Mouse (Mus musculus): Measurements from ENCODE around the gene Pot1a. TPM values are rescaled to one million over a fixed set of nuclear protein-coding genes. Genes with fewer than 3 reads are reported as not detected.

The Pot1a gene
- polyA plus RNA-seq (2012; rRNA removed) = 24.3 and 29.0 TPM in 2 replicates

- peak; percentile 99 for DNase-seq (ENCODE audit: low read depth)
- TF ChIP-seq CTCF (IDR thresholded peaks at IDR 0.05; ENCODE audit: borderline replicate concordance, extremely low read depth, insufficient read depth, insufficient read length) (no peak), POLR2A (IDR thresholded peaks at IDR 0.05; ENCODE audit: borderline replicate concordance, extremely low read depth, insufficient read depth, insufficient read length, poor library complexity, severe bottlenecking) (peak; percentile 74; the same call in 1 of the 2 replicates)
Observed at GRCm38 (mm10) chr6:25808806-25809495, at the start of gene Pot1a. TSS of gene Pot1a (minus strand) at chr6:25809246.

- TF ChIP-seq POLR2A (IDR thresholded peaks at IDR 0.05; ENCODE audit: borderline replicate concordance, extremely low read depth, insufficient read depth, insufficient read length, poor library complexity, severe bottlenecking) = no peak
- TF ChIP-seq CTCF (IDR thresholded peaks at IDR 0.05; ENCODE audit: borderline replicate concordance, extremely low read depth, insufficient read depth, insufficient read length) = no peak
- DNase-seq (ENCODE audit: low read depth) = no peak
Observed at GRCm38 (mm10) chr6:25836261-25836660, 27.2 kb upstream of the Pot1a start.

- TF ChIP-seq CTCF (IDR thresholded peaks at IDR 0.05; ENCODE audit: borderline replicate concordance, extremely low read depth, insufficient read depth, insufficient read length) (no peak), POLR2A (IDR thresholded peaks at IDR 0.05; ENCODE audit: borderline replicate concordance, extremely low read depth, insufficient read depth, insufficient read length, poor library complexity, severe bottlenecking) (no peak)
- DNase-seq (ENCODE audit: low read depth) = no peak
Observed at GRCm38 (mm10) chr6:25806021-25806420, 3.0 kb downstream of the Pot1a start.

DNA sequence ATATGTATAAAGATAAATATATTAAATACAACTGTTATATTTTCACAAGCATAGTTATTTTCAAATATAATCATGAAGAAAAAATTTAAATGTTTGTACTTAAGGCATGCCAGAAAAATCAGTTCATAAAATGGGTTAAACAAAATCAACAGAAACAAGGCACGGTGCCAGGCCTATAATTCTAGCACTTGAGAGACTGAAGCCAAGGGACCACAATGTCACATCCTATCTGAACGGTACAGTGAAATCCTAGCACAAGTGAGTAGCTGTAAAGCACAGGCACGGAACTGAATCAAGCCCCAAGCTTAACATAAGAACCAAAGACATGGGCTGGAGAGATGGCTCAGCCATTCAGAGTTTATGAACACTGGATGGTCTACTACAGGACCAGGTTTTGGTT, 6.8 kb downstream of the Pot1a start:
- DNase-seq (ENCODE audit: low read depth) = peak; percentile 14
- TF ChIP-seq CTCF (IDR thresholded peaks at IDR 0.05; ENCODE audit: borderline replicate concordance, extremely low read depth, insufficient read depth, insufficient read length) = no peak
- TF ChIP-seq POLR2A (IDR thresholded peaks at IDR 0.05; ENCODE audit: borderline replicate concordance, extremely low read depth, insufficient read depth, insufficient read length, poor library complexity, severe bottlenecking) = no peak

GRCm38 (mm10) chr6:25801230-25801629, 7.8 kb downstream of the Pot1a start:
- no peak for DNase-seq (ENCODE audit: low read depth)
- TF ChIP-seq POLR2A (IDR thresholded peaks at IDR 0.05; ENCODE audit: borderline replicate concordance, extremely low read depth, insufficient read depth, insufficient read length, poor library complexity, severe bottlenecking) (no peak), CTCF (IDR thresholded peaks at IDR 0.05; ENCODE audit: borderline replicate concordance, extremely low read depth, insufficient read depth, insufficient read length) (no peak)

- DNase-seq (ENCODE audit: low read depth) = no peak
- TF ChIP-seq CTCF (IDR thresholded peaks at IDR 0.05; ENCODE audit: borderline replicate concordance, extremely low read depth, insufficient read depth, insufficient read length) (no peak), POLR2A (IDR thresholded peaks at IDR 0.05; ENCODE audit: borderline replicate concordance, extremely low read depth, insufficient read depth, insufficient read length, poor library complexity, severe bottlenecking) (no peak)
Observed at GRCm38 (mm10) chr6:25768238-25768637, 40.8 kb downstream of the Pot1a start.

DNA sequence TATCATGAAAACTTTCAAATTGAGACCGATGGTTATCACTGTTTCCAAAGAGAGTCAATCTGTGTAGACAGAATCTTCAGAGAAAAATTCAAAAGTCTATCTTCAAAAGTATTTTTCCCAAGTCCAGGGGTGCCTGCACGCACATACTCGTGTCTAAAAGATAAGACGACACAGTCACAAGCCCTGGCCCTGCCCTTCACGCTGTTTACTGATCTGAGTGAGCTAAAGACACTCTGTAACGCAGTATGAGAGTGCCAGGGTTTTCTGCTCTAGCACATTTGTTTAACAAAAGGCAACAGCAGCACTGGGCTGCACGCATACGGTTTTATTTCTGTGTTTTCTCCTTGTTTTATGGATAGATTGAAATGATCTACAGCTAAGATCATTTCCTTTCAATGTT, 41.5 kb downstream of the Pot1a start:
- DNase-seq (ENCODE audit: low read depth) = no peak
- TF ChIP-seq POLR2A (IDR thresholded peaks at IDR 0.05; ENCODE audit: borderline replicate concordance, extremely low read depth, insufficient read depth, insufficient read length, poor library complexity, severe bottlenecking) (no peak), CTCF (IDR thresholded peaks at IDR 0.05; ENCODE audit: borderline replicate concordance, extremely low read depth, insufficient read depth, insufficient read length) (no peak)

GRCm38 (mm10) chr6:25767073-25767472, 42.0 kb downstream of the Pot1a start:
- no peak for TF ChIP-seq POLR2A (IDR thresholded peaks at IDR 0.05; ENCODE audit: borderline replicate concordance, extremely low read depth, insufficient read depth, insufficient read length, poor library complexity, severe bottlenecking)
- peak; percentile 71; the same call in 1 of the 2 replicates for TF ChIP-seq CTCF (IDR thresholded peaks at IDR 0.05; ENCODE audit: borderline replicate concordance, extremely low read depth, insufficient read depth, insufficient read length)

DNA sequence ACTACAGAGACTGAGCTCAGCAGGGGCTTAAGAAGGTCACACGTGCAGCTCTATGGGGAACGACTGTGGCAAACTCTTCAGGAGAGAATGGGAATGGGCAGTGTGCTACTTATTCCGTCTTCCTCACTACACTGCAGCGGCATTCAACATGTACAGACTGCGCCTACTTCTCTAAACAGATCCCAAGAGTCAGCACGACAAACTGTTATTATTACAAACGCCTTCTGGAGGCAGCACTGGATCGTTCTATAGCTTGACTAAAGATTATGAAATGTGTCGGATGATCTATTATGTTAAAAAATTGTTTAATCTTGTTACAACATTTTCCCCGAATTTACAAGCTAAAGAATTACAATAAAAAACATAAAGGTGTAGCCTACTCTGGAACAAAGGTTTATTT, 42.8 kb downstream of the Pot1a start:
- TF ChIP-seq POLR2A (IDR thresholded peaks at IDR 0.05; ENCODE audit: borderline replicate concordance, extremely low read depth, insufficient read depth, insufficient read length, poor library complexity, severe bottlenecking) (no peak), CTCF (IDR thresholded peaks at IDR 0.05; ENCODE audit: borderline replicate concordance, extremely low read depth, insufficient read depth, insufficient read length) (no peak)
- DNase-seq (ENCODE audit: low read depth) = peak; percentile 6

More at GRCm38 (mm10) chr6:25767073-25767472, 42.0 kb downstream of the Pot1a start:
- peak; percentile 92 for DNase-seq (ENCODE audit: low read depth)

DNA sequence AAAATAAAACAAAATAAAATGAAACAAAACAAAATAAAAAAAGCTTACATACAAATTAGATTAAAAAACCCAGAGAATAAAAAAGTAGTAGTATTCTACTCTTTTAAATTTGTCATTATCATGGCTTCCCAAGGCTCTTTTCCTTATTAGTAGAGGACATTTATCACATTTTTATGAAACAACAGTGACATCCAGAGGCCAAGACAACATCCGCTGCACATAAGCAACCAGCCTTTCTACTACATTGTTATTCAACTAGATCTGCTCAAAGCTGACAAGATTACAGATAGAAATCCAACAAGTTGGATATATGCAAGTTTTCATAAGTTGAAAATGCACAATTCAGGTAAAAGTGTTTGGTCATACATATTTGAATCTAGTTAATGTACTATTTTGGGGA, 56.4 kb downstream of the Pot1a start:
- TF ChIP-seq POLR2A (IDR thresholded peaks at IDR 0.05; ENCODE audit: borderline replicate concordance, extremely low read depth, insufficient read depth, insufficient read length, poor library complexity, severe bottlenecking) = no peak
- peak; percentile 19; the same call in 1 of the 2 replicates for TF ChIP-seq CTCF (IDR thresholded peaks at IDR 0.05; ENCODE audit: borderline replicate concordance, extremely low read depth, insufficient read depth, insufficient read length)
- peak; percentile 67 for DNase-seq (ENCODE audit: low read depth)

GRCm38 (mm10) chr6:25736533-25736932, 72.5 kb downstream of the Pot1a start:
- DNase-seq (ENCODE audit: low read depth) = peak; percentile 32
- TF ChIP-seq POLR2A (IDR thresholded peaks at IDR 0.05; ENCODE audit: borderline replicate concordance, extremely low read depth, insufficient read depth, insufficient read length, poor library complexity, severe bottlenecking) (no peak), CTCF (IDR thresholded peaks at IDR 0.05; ENCODE audit: borderline replicate concordance, extremely low read depth, insufficient read depth, insufficient read length) (no peak)

DNA sequence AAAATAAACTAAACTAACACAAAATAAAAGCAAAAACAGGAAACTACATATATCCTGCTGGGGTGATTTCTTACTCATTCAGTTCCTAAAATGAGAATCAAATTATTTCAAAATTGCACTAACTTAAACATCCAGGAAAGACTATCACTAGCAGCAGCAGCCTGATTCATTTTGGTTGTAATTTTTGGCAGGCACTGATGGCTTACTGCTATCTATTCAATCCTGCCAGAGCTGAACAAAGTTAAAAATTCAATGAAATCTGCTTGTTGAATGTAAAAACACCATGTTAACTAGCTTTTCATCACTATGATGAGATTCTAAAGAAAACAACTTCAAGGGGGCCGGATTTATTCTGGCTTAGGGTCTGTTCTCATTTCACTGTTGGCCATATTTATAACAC, 82.5 kb downstream of the Pot1a start:
- TF ChIP-seq POLR2A (IDR thresholded peaks at IDR 0.05; ENCODE audit: borderline replicate concordance, extremely low read depth, insufficient read depth, insufficient read length, poor library complexity, severe bottlenecking) = no peak
- TF ChIP-seq CTCF (IDR thresholded peaks at IDR 0.05; ENCODE audit: borderline replicate concordance, extremely low read depth, insufficient read depth, insufficient read length) = no peak
- no peak for DNase-seq (ENCODE audit: low read depth)

Measured in brain, embryonic 14.5 days (tissue).